Mouse (Mus musculus): ENCODE measurements at regions not wholly inside any gene's neighbourhood (a gene's known extent, or its start where the extent isn't known, plus 50 kb on each side); places are given as distances from the start of the nearest gene placed in this dataset.

GRCm38 (mm10) chr17:84111787-84112370, 75.9 kb downstream of the Zfp36l2 start:
- ATAC-seq (ENCODE audit: insufficient read depth, low read depth) (0 out of 2 replicates have a peak, but pooled peaks have one; percentile 4), DNase-seq (ENCODE audit: low spot score) (no peak)
- Histone ChIP-seq H3K27ac (ENCODE audit: low read depth) (peak overlapping the region; percentile 53), H3K36me3 (replicated peaks; ENCODE audit: control insufficient read depth, insufficient read depth, low read length) (no peaks in the 10 kb centered on the region), H3K27me3 (ENCODE audit: control insufficient read depth, insufficient read depth, low read length) (no peaks in the 10 kb centered on the region), H3K9ac (replicated peaks; ENCODE audit: low read depth, low read length) (no peak overlapping the region), H3K4me1 (ENCODE audit: control insufficient read depth, insufficient read depth) (peaks cover 10% of the 10 kb centered on the region), H3K4me2 (ENCODE audit: low read depth, low read length) (no peak overlapping the region), H3K9me3 (replicated peaks; ENCODE audit: control insufficient read depth, low read length) (no peaks in the 10 kb centered on the region), H3K4me3 (ENCODE audit: low read depth, low read length) (no peak overlapping the region)
- no peak for TF ChIP-seq EP300 (IDR thresholded peaks at IDR 0.05; ENCODE audit: low read depth)
- TF ChIP-seq CTCF (IDR thresholded peaks at IDR 0.05; ENCODE audit: low read depth), result no peak
- WGBS, result 73% methylated on average over 10 of the region's 10 CpGs

- H3K4me1 ChIP-seq (ENCODE audit: control insufficient read depth, insufficient read depth), result peaks cover 5% of the 10 kb centered on the region
- no peaks in the 10 kb centered on the region for H3K36me3 ChIP-seq (replicated peaks; ENCODE audit: control insufficient read depth, insufficient read depth, low read length)
- ATAC-seq (ENCODE audit: insufficient read depth, low read depth), result no peak
- 80% methylated on average over 9 of the region's 9 CpGs for WGBS
- H3K9ac ChIP-seq (replicated peaks; ENCODE audit: low read depth, low read length), result no peak overlapping the region
- no peak for DNase-seq (ENCODE audit: low spot score)
- peak overlapping the region; percentile 37; the same call in 1 of the 2 replicates for H3K27ac ChIP-seq (ENCODE audit: low read depth)
- TF ChIP-seq CTCF (IDR thresholded peaks at IDR 0.05; ENCODE audit: low read depth) (no peak), EP300 (IDR thresholded peaks at IDR 0.05; ENCODE audit: low read depth) (no peak)
- H3K9me3 ChIP-seq (replicated peaks; ENCODE audit: control insufficient read depth, low read length), result no peaks in the 10 kb centered on the region
- no peak overlapping the region for H3K4me3 ChIP-seq (ENCODE audit: low read depth, low read length)
- no peaks in the 10 kb centered on the region for H3K27me3 ChIP-seq (ENCODE audit: control insufficient read depth, insufficient read depth, low read length)
- H3K4me2 ChIP-seq (ENCODE audit: low read depth, low read length), result no peak overlapping the region
These were observed 76.8 kb downstream of the Zfp36l2 start for GRCm38 (mm10) chr17:84110945-84111344.

- DNase-seq (ENCODE audit: low spot score), result peak; percentile 67
- TF ChIP-seq CTCF (IDR thresholded peaks at IDR 0.05; ENCODE audit: low read depth), result no peak
- TF ChIP-seq EP300 (IDR thresholded peaks at IDR 0.05; ENCODE audit: low read depth), result no peak
- peak; percentile 40 for ATAC-seq (ENCODE audit: insufficient read depth, low read depth)
- Histone ChIP-seq H3K4me1 (ENCODE audit: control insufficient read depth, insufficient read depth) (no peaks in the 10 kb centered on the region), H3K27me3 (ENCODE audit: control insufficient read depth, insufficient read depth, low read length) (no peaks in the 10 kb centered on the region), H3K9me3 (replicated peaks; ENCODE audit: control insufficient read depth, low read length) (no peaks in the 10 kb centered on the region), H3K4me3 (ENCODE audit: low read depth, low read length) (no peak overlapping the region), H3K36me3 (replicated peaks; ENCODE audit: control insufficient read depth, insufficient read depth, low read length) (no peaks in the 10 kb centered on the region), H3K4me2 (ENCODE audit: low read depth, low read length) (no peak overlapping the region), H3K27ac (ENCODE audit: low read depth) (peak overlapping the region; percentile 55; the same call in 1 of the 2 replicates), H3K9ac (replicated peaks; ENCODE audit: low read depth, low read length) (no peak overlapping the region)
- 58% methylated on average over 9 of the region's 9 CpGs for WGBS
These were observed 77.6 kb downstream of the Zfp36l2 start for GRCm38 (mm10) chr17:84110000-84110695.

GRCm38 (mm10) chr17:84107946-84108686, 79.6 kb downstream of the Zfp36l2 start:
- WGBS, result 88% methylated on average over 8 of the region's 8 CpGs
- H3K4me3 ChIP-seq (ENCODE audit: low read depth, low read length), result no peak overlapping the region
- H3K27ac ChIP-seq (ENCODE audit: low read depth), result no peak overlapping the region
- 0 out of 2 replicates have a peak, but pooled peaks cover 11% of the 10 kb centered on the region for H3K4me1 ChIP-seq (ENCODE audit: control insufficient read depth, insufficient read depth)
- ATAC-seq (ENCODE audit: insufficient read depth, low read depth) (no peak), DNase-seq (ENCODE audit: low spot score) (no peak)
- H3K36me3 ChIP-seq (replicated peaks; ENCODE audit: control insufficient read depth, insufficient read depth, low read length), result no peaks in the 10 kb centered on the region
- no peak overlapping the region for H3K4me2 ChIP-seq (ENCODE audit: low read depth, low read length)
- H3K9me3 ChIP-seq (replicated peaks; ENCODE audit: control insufficient read depth, low read length), result no peaks in the 10 kb centered on the region
- no peak overlapping the region for H3K9ac ChIP-seq (replicated peaks; ENCODE audit: low read depth, low read length)
- TF ChIP-seq EP300 (IDR thresholded peaks at IDR 0.05; ENCODE audit: low read depth), result no peak
- no peak for TF ChIP-seq CTCF (IDR thresholded peaks at IDR 0.05; ENCODE audit: low read depth)
- H3K27me3 ChIP-seq (ENCODE audit: control insufficient read depth, insufficient read depth, low read length), result no peaks in the 10 kb centered on the region

- no peak for ATAC-seq (ENCODE audit: insufficient read depth, low read depth)
- Histone ChIP-seq H3K4me1 (ENCODE audit: control insufficient read depth, insufficient read depth) (0 out of 2 replicates have a peak, but pooled peaks cover 11% of the 10 kb centered on the region), H3K27ac (ENCODE audit: low read depth) (no peak overlapping the region), H3K4me3 (ENCODE audit: low read depth, low read length) (no peak overlapping the region), H3K27me3 (ENCODE audit: control insufficient read depth, insufficient read depth, low read length) (no peaks in the 10 kb centered on the region), H3K9me3 (replicated peaks; ENCODE audit: control insufficient read depth, low read length) (no peaks in the 10 kb centered on the region), H3K36me3 (replicated peaks; ENCODE audit: control insufficient read depth, insufficient read depth, low read length) (no peaks in the 10 kb centered on the region), H3K4me2 (ENCODE audit: low read depth, low read length) (no peak overlapping the region), H3K9ac (replicated peaks; ENCODE audit: low read depth, low read length) (no peak overlapping the region)
- no peak for DNase-seq (ENCODE audit: low spot score)
- WGBS, result 82% methylated on average over 3 of the region's 3 CpGs
- no peak for TF ChIP-seq EP300 (IDR thresholded peaks at IDR 0.05; ENCODE audit: low read depth)
- no peak for TF ChIP-seq CTCF (IDR thresholded peaks at IDR 0.05; ENCODE audit: low read depth)
These were observed 80.2 kb downstream of the Zfp36l2 start for GRCm38 (mm10) chr17:84107497-84107896.
